Mouse (Mus musculus): Measurements from ENCODE around the gene Lingo1.

The Lingo1 gene

DNA sequence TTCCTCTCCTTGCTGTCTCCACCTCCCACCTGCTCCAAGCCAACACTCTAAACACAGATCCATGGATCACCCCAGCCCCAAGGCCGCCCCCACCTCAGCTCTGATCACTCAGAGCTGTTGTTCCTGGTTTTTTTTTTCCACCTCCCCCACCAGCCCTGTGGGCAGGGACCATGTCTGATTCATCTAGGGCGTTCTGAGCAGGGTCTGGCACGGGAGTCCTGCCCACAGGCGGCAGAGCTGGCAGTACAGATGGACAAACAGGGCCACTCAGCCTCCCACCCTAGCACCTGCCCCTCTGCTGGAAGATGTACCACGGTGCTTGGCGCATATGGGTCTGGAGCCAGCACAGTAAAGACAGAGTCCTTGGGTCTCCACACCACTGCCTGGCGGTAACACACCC lies 114.3 kb downstream of the Lingo1 start:
- in situ Hi-C loops (cut with MseI, MboI), result no loop called here

DNA sequence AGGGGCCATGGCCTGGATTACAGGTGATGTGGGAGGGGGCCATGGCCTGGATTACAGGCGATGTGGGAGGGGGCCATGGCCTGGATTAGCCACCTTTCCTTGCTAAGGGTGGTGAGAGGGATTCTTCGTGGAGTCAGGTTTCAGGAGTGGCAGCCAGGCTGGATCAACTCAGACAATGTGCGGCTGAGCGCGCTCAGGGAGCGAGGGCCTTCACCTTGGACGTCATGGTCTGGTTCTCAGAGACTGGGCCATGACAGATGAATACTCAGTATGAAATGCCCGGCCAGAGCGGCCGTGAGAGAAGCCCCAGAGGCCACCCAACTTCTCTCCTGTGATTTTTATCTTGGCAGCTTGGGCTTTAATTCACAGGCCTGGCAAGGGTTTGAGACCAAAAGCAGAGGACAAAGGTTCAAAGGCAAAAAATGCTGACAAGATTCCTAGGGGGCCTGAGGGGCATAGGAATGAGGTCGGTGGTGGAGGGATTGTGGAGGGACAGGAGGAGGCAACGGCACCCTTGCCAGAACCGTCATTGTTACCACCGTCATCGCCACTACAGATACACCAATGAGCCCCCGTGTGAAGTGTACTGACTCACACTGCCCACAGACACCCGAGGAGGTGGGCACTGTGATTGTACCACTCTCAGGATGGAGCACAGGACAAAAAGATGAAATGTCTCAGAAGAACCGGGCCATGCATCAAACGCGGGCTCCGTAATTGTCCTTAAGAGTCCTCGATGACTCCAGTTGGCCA lies 117.2 kb downstream of the Lingo1 start:
- in situ Hi-C loops (cut with MseI, MboI), result no loop called here

DNA sequence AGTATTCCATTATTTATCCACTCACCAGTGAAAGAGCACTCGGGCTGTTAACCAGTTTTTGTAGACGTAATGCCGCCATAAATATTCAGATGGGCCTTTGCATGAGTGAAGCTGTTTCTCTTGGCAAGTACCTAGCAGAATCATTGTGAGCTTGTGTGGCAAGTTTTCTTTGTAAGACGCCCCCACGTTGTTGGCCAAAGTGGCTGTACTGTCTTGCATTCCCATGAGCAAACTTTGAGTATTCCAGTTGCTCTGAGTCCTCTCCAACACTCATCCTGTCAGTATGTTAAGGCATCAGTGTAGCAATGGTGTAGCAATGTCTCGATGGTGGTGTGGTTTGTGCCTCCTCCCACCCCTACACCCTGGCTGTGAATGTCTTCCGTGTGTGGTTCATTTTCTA lies 120.6 kb downstream of the Lingo1 start:
- in situ Hi-C loops (cut with MseI, MboI), result no loop called here

DNA sequence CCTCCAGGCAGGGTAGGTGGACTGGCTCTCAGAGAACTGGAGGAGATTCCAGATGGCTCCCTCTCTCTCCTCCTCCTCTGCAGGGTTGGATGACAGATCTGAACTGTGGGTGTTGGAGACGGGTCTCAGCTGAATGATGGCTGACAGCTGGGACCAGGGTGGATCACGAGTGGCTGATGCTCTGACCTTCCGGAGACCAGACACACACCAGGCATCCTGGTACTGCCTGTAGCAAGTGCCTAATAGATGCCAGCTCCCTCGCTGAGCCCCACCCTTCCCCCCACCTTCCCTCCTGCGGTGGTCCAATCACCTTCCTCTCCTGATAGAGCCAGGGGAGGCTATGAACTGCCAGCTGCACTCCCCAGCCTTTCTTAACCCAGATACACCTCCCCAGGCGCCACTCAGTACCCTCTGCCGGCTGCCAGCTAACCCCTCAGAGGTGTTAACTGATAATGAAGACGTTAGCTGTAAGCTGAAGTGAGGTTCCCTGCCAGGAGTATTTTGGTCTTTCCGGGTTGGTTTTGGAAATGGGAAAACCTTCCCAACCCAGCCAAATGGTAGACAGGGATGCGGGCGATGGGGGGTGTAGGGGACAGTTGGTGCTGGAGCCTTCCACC lies 126.6 kb downstream of the Lingo1 start:
- in situ Hi-C loops (cut with MseI, MboI), result no loop called here

DNA sequence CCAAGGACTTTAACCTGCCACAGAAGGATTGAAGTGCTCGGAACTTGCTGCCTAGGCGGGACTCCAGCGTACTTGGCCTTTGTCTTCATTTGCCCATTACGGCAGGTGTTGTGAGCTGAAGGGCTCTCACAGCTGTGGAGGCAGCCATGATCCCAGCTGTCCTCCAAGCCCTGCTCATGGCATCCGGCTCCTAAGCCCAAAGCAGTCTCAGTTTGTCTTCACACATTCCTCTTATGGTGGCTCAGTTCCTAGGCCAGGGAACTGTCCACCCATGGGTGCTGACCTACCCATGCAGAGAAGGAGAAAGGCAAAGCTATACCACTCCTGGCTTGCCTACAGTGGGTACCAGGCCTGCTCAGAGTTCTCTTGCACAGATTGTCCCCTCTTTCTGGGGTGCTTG lies 132.1 kb downstream of the Lingo1 start:
- in situ Hi-C loops (cut with MseI, MboI), result no loop called here

DNA sequence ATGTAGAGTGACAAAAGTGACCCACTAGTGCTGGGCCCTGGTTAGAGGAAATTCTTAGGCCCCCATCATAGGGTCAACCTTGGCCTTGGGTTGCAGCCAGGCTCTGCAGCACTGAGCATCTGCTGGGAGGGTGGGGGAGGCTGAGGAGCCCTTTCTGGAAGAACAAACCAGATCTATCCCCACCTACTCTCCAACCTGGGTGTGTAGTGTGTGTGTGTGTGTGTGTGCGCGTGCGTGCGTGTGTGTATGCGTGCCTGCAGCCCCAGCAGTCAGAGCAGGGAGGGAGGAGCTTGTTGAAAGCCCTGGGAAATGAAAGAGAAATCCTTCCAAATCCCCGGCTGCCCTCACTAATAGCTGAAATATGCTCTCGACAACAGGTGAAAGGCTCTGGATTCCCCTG lies 133.3 kb downstream of the Lingo1 start:
- in situ Hi-C loops (cut with MseI, MboI), result no loop called here

DNA sequence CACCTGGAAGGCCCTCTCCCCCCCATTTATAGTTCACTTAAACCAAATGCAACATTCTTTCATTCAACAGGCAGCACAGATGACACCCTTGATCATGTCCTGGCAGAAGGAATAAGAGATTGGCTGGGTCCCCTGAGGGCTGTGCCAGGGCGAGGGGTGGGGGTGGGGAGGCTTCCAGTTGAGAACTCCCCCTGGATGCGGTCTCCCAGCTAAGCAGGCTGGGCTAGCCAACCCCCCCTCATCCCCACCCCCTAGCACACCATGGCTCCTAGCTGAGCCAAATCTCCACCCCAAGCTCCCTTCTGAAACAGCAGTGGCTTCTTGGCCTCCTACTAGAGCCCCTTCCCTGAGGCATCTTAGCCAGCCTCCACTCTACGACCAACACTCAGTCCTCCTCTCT lies 133.9 kb downstream of the Lingo1 start:
- in situ Hi-C loops (cut with MseI, MboI), result no loop called here

DNA sequence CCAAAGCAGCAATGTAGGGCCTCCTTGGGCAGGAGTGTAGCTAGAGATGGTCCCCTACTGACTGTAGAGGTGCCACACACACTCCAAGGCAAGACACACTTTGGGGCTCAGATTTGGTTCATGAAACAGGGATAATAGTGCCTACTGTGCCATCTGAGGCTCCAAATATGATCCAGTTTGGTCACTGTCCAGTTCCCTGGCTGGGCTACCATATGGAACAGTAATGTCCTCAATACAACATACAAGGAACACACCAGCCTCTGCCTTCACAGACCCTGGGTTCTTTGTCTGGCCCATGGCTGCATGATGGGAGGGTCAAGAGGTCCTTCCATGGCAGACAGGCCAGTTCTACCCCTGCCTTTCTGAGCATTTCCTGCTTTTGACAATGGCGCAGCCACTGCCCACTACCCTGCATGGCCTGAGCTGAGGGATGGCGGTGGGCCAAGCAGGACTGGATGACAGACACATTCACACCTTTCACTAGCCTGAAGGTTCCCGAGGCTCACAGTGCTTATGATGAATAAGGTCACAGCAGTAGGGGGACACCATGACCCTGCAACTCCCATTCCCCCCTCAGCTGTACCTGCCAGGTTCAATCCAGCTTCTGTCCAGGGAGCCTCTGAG lies 134.9 kb downstream of the Lingo1 start:
- in situ Hi-C loops (cut with MseI, MboI), result no loop called here

DNA sequence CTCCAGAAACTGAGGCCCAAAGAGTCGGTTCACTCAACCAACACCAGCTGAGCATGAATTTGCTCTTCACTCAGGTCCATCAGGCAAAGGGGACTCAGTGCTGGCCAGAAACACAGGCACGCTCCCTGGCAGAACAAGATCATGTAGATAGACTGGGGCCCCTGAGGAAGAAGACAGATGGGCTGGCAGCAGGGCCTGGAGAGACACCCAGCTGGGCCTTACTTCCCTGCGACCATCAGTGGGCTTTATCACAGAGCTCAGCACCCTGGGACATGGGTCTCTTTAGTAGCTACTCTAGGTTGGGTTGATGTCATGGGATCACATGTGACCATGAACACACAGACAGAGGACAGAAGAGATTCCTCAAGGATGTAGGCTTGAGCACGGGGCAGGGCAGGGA lies 137.7 kb downstream of the Lingo1 start:
- in situ Hi-C loops (cut with MseI, MboI), result no loop called here

DNA sequence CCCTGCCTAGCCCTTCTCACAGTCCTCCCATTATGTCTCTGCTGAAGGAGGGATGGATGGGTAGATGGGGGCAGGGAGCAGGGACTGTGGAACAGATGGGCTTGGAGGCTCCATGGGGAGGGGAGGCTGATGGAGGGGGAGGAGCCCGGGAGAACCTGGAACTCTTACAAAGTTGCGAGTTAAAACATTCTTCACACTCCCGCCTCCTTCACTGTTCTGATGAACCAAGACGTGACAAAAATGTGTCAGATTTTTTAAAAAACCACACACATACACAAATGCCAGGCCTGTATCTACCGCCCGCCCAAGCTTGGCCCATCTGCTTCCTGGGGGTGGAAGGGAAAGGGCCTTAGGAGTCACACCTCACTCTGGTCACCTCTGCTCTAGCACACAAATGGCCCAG lies 138.3 kb downstream of the Lingo1 start:
- in situ Hi-C loops (cut with MseI, MboI), result no loop called here

DNA sequence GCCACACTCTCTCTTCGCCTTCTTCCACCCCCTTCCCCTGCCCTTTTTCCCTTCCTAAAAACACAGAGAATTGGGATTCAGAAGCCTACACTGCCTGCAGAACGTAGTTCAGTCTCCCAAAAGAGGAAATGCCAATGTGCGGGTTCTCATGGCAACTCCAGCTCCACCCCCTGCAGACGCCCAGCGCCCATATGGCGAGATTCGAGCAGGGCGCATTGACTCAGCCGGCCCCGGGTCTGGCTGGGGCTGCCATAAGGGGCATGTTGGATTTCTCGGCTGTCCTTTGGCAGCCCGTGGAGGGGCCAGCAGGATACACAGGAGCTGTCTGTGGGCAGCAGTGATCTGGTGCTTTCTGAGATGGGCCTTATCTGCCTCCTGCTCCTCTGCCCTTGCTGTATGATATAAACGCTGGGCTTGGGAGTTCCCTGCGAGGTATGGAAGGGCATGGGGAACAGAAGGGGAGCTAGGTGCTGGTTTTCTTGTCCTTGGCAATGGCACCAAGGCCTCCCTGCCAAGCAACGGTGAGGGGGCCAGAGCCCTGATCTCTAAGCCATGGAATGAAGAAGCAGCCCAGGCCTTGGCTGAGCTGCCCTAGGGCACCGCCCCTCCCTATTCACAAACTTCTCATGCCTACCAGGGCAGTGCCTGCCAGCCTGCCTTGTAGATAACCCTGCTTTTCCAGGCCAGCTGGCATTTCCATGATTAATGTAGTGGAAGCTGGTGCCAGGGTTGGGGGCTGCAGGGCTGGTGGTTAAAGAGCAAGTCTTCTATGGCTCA lies 139.3 kb downstream of the Lingo1 start:
- in situ Hi-C loops (cut with MseI, MboI), result no loop called here

DNA sequence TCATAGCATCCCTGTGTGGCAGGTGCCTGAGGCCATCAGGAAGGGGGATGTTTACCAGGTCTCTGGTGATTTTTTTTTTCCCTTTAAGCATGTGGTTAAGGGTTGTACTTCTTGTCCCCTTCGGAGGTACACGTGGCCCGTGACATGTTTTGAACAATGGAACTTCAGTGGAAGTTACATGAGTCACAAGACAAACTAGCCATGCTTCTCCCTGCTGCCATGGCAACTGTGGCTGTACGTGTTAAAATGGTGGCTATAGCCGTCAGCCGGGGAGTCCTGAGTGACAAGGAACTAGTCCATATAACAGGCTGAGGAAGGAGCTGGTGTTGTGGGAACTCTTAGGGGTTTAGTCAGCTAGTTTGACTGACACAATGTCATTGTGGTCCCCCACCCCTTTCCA lies 141.1 kb downstream of the Lingo1 start:
- in situ Hi-C loops (cut with MseI, MboI), result no loop called here

DNA sequence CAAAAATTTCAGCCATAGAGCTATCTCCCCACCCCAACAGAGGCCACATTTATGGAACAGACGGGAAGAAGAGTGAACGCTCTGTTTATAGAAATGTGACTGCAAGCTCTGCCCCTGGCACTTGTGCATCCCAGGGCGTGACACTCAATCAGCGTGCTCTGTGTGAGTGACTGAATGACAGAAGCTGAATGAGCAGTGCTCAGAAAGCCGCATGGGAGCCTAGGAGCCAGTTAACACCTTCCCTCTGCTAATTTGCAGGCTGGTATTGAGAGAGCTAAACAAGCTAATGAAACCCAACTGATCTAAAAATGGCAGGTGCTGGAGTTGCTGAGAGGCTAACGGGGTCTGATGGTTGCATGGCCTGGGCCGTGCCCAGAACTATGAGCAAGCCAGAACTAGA lies 143.7 kb downstream of the Lingo1 start:
- in situ Hi-C loops (cut with MseI, MboI), result no loop called here

DNA sequence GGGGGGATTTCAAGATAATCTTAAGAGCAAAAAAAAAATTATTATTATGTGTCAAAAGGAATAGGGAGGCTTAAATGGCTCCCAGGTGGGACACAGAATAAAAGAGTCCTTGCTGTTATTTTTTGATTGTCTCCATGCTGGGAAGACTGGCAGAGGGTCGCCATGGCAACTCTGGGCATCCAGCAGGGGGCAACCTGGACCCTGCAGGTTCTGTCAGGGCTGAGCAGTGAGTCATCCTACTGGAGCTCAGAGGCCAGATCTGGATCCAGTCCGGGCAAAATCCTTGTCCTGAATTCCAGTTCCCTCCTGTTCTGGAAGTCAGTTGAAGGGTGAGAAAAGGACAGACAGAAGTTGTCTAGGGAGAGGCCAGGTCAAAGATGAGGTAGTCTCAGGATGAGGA lies 144.7 kb downstream of the Lingo1 start:
- in situ Hi-C loops (cut with MseI, MboI), result no loop called here

DNA sequence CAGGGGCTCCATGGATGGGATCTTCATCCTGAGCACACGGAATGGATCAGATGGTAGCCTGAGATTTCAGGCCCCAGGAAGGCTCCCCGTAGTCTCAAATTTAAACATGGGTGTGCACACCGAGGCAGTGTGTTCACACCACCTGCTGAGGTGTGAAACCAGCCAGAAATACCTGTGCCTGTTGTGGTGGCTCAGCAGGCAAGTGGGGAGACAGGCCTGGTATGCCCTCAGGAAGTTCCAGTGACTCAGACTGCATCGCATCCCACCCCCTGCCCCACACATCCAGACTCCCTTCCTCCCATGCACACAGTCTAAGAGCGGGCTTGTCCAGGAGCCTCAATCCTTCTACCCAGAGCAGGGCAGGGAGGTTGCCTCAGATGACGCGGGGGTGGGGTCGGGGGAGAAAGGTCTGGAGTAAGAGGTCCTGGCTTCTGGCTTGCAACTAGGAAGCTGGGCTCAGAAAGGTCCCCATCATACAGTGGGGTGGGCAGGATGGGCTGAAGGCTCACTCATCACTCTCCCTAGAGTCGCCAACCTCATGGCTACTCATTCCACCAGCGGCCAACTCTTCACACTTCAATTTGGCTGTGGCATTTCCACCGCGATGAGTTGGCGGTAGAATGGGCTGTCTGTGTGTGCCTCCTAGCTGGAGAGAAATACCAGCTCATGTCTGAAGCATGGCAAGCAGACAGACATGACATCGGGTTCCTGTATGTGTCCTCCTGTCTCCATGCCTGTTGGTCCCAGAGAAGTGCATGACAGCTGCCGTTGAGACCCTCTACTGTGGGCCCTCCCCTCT lies 149.8 kb downstream of the Lingo1 start:
- in situ Hi-C loops (cut with MseI, MboI), result no loop called here

DNA sequence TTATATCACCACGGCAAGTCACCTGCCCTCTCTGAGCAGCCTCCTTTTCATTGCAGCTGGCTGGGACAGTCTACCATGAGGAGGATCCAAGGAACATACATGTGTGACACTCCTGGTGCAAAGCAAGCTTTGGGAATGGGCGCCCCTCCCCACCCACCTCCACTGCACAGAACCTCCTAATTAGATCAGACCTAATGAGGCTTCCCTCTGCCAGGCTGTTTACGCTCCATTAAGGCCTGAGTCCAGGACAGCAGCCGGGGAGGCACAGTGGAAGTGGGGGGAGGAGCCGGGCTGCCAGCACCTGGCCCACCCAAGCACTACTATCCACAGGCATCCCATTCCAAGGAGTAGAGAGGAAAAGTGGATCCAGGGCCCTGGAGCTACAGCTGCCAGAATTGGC lies 152.8 kb downstream of the Lingo1 start:
- in situ Hi-C loops (cut with MseI, MboI), result no loop called here

DNA sequence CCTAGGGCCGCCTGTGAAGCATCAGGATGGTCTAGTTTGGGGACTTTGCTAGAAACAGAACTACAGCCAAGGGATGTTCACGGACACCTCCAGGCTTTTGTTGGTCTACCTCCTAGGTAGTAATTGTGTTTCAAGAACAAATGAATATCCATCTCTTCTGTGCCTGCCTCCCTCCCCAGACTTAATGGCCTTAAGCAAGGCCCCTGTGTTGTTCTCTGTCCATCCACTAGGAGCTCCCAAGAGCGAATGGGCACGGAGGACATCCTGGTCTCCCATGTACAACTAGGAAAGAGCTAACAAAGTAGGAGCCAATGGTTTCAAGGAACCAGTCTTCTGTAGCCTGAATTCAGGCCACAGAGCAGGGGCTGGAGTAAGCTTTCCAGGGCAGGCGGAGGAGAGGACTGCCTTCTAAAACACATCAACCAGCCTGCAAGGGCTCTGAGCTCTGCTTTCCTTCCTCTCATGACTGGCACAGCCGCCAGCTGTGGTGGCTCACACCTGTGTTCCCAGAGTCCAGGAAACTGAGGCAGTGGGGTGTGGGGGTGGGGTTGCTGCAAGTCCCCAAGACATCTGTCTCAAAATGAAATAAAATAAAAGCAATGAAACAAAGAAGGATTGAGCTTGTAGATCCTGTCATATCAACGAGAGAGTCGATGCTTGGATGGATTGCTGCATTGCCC lies 157.9 kb downstream of the Lingo1 start:
- in situ Hi-C loops (cut with MseI, MboI), result no loop called here

DNA sequence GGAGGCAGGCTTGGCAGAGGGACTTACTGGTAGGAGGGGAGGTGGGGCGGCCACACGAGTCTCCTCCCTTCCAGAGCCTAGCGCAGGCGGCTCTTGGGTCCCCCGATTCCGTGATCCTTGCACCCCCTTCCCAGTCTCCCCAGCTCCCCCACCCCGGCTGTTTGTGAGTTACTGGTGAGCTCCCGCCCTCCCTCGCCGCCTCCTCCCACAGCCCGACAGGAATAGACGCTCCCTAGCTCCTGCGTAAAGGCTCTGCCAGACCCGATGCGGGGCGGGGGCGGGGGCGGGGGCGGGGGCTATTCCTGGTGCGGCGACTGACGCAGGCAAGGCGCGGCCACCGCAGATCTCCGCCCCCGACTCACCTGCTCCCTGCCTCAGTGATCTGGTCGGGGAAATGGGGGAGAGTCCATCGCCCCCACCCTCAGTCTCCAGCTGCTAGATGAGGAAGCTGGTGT lies 158.8 kb downstream of the Lingo1 start:
- in situ Hi-C loops (cut with MseI, MboI), result no loop called here

DNA sequence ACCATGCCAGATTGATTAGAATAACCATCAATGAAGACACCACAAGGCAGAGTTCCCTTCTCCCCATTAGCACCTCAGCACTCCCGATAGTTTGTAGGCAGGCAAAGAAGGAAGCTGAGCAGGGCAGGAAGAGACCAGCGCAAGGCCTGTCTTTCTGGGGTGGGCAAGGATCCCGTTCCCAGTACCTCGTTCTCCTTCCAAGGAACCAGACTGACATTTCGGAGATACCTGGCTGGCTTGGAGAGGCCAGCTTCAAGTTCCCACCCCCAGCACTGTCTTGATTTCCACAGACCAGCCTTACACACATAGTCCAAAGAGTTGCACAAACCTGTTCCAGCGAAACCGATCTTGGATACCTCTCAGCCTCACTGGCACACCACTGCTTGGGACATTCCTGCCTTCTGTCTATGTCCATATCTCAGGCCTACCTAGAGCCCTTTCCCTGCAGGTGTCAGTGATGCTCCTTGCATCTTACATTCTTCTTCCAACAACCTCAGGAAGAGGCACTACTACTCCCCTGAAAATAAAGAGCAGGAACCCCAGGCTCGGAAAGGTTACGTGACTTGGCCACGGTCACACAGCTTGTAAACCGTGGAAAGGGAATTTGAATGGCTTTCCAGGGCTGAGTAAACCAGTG lies 159.4 kb downstream of the Lingo1 start:
- in situ Hi-C loops (cut with MseI, MboI), result no loop called here

DNA sequence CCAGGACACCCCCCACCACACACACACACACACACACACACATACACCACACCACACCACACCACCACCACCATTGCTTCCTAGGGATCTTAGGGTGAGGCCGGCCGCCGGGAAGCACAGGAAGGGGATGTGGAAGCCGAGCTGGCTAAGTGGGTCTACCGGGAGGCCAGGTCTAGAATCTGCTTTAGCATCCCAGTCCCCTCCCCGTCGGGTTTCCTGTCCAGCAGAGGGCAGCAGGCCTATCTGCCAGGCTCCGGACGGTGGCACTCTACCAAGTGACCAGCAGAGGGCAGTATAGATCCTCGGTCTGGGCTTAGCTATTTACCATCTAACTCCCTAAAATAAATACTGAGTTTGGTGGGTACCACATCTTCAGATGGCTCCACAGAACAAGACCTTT lies 160.1 kb downstream of the Lingo1 start:
- in situ Hi-C loops (cut with MseI, MboI), result no loop called here
